Mouse (Mus musculus) spleen, embryonic (tissue): ENCODE data around the gene 1700022I11Rik.

Source experiments
- CTCF ChIA-PET: fragments of 350-600 bp; sonication (Branson Sonifier 250); formaldehyde crosslinking; loops from one replicate; lab custom pipeline; 2022; lab: Charles Lee

1700022I11Rik gene

DNA sequence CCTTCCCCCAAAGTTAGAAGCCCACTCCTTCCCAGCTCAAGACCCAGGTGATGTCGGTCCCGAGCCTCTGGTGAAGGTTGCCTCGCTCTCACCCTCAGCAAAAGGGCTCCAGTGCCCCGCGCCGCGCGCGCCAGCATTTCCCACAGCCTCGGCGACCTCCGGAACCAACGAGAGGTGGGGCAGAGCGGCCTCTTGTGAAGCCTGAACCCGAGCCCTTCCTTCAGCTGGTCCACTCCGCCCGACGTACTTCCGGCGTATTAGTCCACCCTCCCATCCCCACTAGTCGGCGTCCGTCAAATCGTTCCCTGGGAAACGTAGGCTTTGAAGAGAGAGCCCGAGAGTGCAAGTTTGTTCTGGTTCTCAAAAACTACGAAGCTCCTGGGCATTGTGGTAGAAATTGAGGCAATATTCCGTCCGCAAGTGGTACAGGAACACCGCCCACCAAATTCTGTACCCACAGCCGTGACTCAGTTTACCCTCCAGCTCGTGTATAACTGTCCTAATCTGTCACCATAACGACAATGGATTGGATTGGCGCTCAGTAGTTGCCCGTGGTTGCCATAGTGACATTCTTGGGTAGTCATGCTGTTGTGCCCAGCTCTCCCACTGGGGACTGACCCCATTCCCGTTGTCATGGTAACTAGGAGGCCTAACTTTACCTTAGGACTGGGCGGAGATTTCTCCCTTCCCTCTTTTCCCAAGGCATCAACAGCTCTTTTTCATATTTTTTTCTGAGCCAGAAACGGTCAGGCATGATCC is 62.0 kb downstream of the 1700022I11Rik start, which contains the start of gene Stoml2:
TSS of gene Stoml2 (minus strand) at position 474 of the 759 bp plus-strand sequence.
- CTCF ChIA-PET, result interaction anchor here (0.7 to 1.8 kb wide), 3 partner anchors 9 to 424 kb away, joined by 5 to 8 read pairs (median 6); no protein-coding TSS in a partner anchor

DNA sequence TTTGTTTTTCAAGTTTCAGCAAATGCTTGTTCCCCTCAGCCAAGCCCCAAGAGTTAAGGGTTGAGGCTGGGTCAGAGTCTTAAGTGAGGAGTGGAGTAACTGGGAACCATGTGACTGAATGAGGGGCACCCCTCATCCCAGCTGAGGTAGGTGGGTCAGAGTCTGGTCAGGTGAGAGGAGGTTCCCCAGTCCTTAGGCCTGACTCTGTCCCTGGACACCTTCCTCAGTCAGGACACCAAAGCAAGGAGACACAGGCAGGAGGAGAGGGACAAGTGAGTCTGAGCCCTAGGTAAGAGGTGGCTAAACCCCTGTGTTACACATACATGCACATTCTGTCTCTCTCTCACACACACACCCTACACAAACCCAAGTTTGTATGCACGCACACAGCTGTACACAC is 63.1 kb downstream of the 1700022I11Rik start:
- CTCF ChIA-PET, result interaction anchor here (0.7 to 1.8 kb wide), 2 partner anchors 8 to 423 kb away, joined by 5 to 8 read pairs; no protein-coding TSS in a partner anchor
